Mouse (Mus musculus) kidney, adult 9 months (tissue): ENCODE measurements around the gene Ppil6.
A peak's percentile ranks its signal among the peaks of the same experiment; 100 is the strongest.

Source experiments
- DNase-seq: peaks from one replicate; pipeline ENCODE4 v3.0.0; 2022

Ppil6 gene

GRCm38 (mm10) chr10:41479961-41480360, 10.3 kb upstream of the Ppil6 start:
- DNase-seq: no peak

- DNase-seq: no peak
Measured at GRCm38 (mm10) chr10:41480938-41481880, 9.0 kb upstream of the Ppil6 start.

GRCm38 (mm10) chr10:41482446-41482845, 7.8 kb upstream of the Ppil6 start:
- no peak for DNase-seq

GRCm38 (mm10) chr10:41485778-41486177, 4.5 kb upstream of the Ppil6 start:
- DNase-seq: no peak

GRCm38 (mm10) chr10:41486506-41487170, 3.6 kb upstream of the Ppil6 start:
- no peak for DNase-seq

GRCm38 (mm10) chr10:41488877-41489276, 1.4 kb upstream of the Ppil6 start:
- DNase-seq: no peak

GRCm38 (mm10) chr10:41489294-41489693, 945 bp upstream of the Ppil6 start:
- peak; percentile 73 for DNase-seq

- DNase-seq: no peak
Measured at GRCm38 (mm10) chr10:41490518-41490873, 257 bp downstream of the Ppil6 start.

- peak; percentile 49 for DNase-seq
Measured at GRCm38 (mm10) chr10:41491111-41491510, 872 bp downstream of the Ppil6 start.

- peak; percentile 93 for DNase-seq
Measured at GRCm38 (mm10) chr10:41500941-41501340, 10.7 kb downstream of the Ppil6 start.

- no peak for DNase-seq
Measured at GRCm38 (mm10) chr10:41504996-41505395, 14.8 kb downstream of the Ppil6 start.

GRCm38 (mm10) chr10:41505446-41505845, 15.2 kb downstream of the Ppil6 start:
- peak; percentile 84 for DNase-seq

- peak; percentile 39 for DNase-seq
Measured at GRCm38 (mm10) chr10:41509160-41509559, 18.9 kb downstream of the Ppil6 start.

- no peak for DNase-seq
Measured at GRCm38 (mm10) chr10:41514301-41514700, 24.1 kb downstream of the Ppil6 start.

GRCm38 (mm10) chr10:41514921-41515320, 24.7 kb downstream of the Ppil6 start:
- DNase-seq: no peak

GRCm38 (mm10) chr10:41518508-41518980, 28.3 kb downstream of the Ppil6 start:
- DNase-seq: peak; percentile 89

- peak; percentile 96 for DNase-seq
Measured at GRCm38 (mm10) chr10:41518981-41519618, 28.9 kb downstream of the Ppil6 start, which contains the start of gene Cd164. Gene Cd164, plus strand, starts transcription at chr10:41519414.

- DNase-seq: peak; percentile 57
Measured at GRCm38 (mm10) chr10:41519640-41520409, 29.6 kb downstream of the Ppil6 start.

- DNase-seq: no peak
Measured at GRCm38 (mm10) chr10:41520410-41520673, 30.1 kb downstream of the Ppil6 start.

GRCm38 (mm10) chr10:41523386-41523785, 33.1 kb downstream of the Ppil6 start:
- no peak for DNase-seq

- no peak for DNase-seq
Measured at GRCm38 (mm10) chr10:41525696-41526095, 35.5 kb downstream of the Ppil6 start.

GRCm38 (mm10) chr10:41529972-41530371, 39.7 kb downstream of the Ppil6 start:
- no peak for DNase-seq

GRCm38 (mm10) chr10:41535991-41536390, 45.8 kb downstream of the Ppil6 start:
- DNase-seq: no peak
